Mouse (Mus musculus): ENCODE results near the gene Pter. TPM values are rescaled to one million over a fixed set of nuclear protein-coding genes. Genes with fewer than 3 reads are reported as not detected.

Pter gene
- 16.5 and 23.8 TPM in 2 replicates for total RNA-seq (2014; fragmentation: Nextera tagmentation)
- 18.7 and 22.5 TPM in 2 replicates for total RNA-seq (2017)

DNA sequence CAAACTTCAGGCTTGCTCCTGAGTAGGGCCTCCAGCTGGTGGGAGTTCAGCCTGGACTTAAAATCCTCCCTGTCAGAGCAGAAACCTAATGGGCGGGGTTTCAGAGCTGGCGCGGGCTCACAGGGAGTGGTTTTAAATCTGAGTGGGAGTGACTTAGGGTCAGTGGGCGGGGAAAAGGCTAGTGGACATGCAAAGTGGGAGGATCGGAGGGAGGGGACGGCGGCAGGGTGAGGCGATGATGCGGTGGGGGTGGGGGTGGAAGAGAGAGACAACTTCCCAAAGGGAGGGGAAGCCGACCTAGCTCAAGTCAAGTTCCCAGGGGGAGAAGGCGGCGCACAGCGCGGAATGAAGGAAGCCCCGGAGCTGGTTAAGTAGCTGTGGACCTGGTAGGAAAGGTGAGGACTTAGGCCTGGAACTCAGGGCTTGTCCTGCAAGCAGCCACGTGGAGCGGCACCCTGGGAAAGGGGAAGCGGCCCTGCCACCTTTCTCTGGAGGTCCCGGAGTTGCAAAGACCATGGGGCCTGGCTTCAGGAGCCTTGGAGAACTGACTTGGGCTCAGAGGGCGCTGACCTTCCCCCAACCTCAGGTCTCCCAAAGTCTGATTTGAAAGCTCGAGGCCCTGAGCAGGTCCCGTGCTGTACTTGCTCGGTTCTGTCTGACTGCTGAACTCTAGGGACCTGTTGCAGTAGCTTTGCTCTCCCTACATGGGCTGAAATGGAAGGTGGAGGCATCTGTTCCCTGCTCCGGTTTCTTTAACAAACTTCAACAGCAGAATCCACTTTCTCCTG lies at the start of gene Pter:
TSS of gene Pter (plus strand) at position 238 of the 788 bp plus-strand sequence.
- ATAC-seq (replicated peaks; ENCODE audit: poor library complexity, severe bottlenecking): peak; percentile 97

- no peak for ATAC-seq (replicated peaks; ENCODE audit: poor library complexity, severe bottlenecking)
Measured at GRCm38 (mm10) chr2:12874232-12874631, 49.6 kb upstream of the Pter start.

- ATAC-seq (replicated peaks; ENCODE audit: poor library complexity, severe bottlenecking): no peak
Measured at GRCm38 (mm10) chr2:12879492-12879891, 44.3 kb upstream of the Pter start.

- peak; percentile 56; the same call in 1 of the 2 replicates for ATAC-seq (replicated peaks; ENCODE audit: poor library complexity, severe bottlenecking)
Measured at GRCm38 (mm10) chr2:12881009-12881408, 42.8 kb upstream of the Pter start.

- no peak for ATAC-seq (replicated peaks; ENCODE audit: poor library complexity, severe bottlenecking)
Measured at GRCm38 (mm10) chr2:12883276-12883914, 40.4 kb upstream of the Pter start.

- no peak for ATAC-seq (replicated peaks; ENCODE audit: poor library complexity, severe bottlenecking)
Measured at GRCm38 (mm10) chr2:12887015-12887414, 36.8 kb upstream of the Pter start.

GRCm38 (mm10) chr2:12905786-12906185 lies 18.1 kb upstream of the Pter start:
- ATAC-seq (replicated peaks; ENCODE audit: poor library complexity, severe bottlenecking): no peak

DNA sequence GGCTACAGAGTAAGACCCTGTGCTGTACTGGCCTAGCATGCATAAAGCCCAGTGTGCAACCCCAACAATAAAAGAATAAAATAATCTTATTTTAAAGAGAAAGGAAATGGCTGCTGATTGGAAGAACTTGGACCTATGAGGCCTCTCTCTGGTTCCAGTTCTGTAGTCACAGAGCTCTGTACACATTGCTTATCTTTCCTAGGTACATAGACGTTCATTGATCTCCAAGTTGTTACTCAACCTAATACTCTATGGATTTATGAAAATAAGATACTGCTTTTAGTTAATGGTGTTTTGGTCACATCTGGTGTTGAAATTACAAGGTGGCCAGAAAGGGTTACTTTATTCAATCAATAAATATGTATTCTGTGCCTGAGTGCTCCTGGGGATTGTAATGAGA lies 1.8 kb downstream of the Pter start:
- no peak for ATAC-seq (replicated peaks; ENCODE audit: poor library complexity, severe bottlenecking)

DNA sequence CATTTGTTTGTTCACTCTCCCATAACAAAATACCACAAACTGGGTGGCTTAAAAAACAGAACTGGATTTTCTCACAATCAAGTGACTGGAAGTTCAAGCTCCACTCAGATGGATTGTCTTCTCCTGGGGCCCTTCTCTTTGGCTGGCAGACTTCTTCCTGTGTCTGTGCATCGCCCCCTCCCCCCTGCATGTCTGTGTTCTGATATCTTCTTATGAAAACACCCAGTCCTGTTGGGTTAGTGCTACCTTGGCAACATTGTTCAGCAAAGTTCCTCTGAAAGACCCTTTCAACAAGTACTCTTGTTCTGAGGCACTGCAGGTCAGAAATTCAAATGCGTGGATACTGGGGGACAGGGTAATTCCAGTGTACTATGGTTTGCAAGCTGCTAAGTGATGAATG lies 6.5 kb downstream of the Pter start:
- ATAC-seq (replicated peaks; ENCODE audit: poor library complexity, severe bottlenecking): no peak

DNA sequence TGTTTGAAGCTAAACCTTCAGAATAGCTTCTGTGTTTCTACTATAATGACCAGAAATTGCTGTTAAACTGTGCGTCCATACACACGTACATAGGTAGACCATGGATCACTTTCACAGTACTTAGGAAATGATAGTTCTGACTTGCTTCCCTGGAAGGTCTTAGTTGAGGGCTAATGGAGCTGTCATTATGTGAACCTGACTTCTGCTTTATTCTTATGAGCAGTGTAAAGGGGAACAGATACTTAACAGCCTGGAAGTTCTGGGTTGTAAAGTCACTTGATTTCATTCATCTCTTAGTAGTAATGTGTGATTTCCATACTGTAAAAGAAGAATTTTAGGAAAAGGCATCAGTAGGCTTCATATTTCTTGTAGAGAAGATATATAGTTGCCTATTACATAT lies 10.1 kb downstream of the Pter start:
- peak; percentile 78 for ATAC-seq (replicated peaks; ENCODE audit: poor library complexity, severe bottlenecking)

- ATAC-seq (replicated peaks; ENCODE audit: poor library complexity, severe bottlenecking): no peak
Measured at GRCm38 (mm10) chr2:12935286-12935685, 11.4 kb downstream of the Pter start.

GRCm38 (mm10) chr2:12937461-12938217 lies 13.8 kb downstream of the Pter start:
- ATAC-seq (replicated peaks; ENCODE audit: poor library complexity, severe bottlenecking): no peak

DNA sequence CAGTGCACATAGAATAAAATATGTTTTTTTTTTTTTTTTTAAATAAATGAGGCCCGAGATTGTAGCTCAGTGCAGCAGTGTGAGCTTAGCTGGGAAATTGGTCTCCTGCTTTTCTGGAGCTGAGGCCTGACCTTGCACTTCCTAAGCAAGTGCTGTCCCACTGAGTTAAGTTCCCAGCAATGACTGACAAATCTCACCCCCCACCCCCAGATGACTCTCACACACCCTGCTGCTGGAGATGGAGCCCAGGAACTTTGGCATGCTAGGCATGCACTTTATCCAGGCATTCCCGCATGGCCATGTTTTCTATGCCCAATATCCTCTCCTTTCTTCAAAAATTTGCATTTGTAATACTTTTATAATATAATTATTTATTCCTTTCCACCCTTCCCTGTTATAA lies 14.8 kb downstream of the Pter start:
- ATAC-seq (replicated peaks; ENCODE audit: poor library complexity, severe bottlenecking): no peak

DNA sequence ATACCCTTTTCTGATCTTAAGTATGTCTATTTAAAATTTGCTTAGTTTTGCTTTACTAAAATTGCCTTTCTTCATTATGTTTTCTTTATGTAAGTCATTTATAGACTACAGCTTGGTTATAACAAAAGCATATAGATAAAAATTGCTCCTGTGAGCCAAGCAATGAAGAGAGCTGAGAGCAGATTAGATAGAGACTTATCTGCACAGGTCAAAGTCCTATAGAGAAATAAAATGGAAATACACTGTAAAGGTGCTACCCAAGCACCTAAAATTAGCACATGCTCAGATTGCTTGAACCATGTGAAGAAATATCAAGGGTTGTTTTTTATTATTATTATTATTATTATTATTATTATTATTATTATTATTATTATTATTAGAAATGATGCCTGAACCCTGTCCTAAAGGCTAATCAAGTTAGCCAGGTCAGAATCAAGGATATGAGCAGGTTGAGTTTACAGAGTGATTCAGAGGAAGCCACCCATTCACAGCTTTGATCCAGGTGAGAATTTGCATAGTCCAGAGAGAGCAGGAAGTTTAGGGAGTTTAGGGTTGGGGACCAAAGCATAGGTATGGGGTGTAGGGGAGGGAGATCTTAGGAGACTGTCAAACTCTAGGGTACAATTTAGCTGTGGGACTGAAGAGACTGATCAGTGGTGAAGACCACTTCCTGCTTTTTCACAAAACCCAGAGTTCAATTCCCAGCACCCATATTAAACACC lies 33.0 kb downstream of the Pter start:
- ATAC-seq (replicated peaks; ENCODE audit: poor library complexity, severe bottlenecking): no peak

DNA sequence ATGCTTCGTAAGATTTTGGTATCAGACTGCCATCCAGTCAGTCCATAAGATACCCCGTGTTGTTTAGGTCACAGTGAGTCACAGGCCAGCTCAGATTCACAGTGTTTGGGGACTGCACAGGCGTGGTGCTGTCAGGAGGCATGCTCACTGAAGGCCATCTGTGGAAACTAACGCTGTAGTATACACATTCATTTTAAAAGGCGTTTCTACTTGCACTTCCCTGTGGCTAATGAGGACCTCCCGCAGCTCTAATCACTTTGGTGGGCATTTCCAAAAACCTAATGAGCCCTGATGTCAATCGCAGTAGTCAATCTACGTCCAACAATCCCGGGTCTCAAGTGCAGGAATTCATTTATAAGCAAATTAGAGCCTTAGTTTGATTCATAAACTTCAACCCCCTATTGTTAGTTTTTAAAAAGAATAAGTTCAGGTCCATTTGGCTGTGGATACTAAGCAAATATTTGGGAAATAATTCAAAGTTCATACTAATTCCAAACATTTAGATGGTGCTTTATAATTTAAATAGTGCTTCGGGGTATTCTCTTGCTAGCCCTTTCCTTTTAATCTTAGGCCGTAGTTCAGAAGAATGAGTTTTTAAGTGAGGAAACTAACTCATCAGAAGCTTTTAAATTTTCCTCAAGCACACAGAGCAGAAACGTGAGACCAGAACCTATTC lies 46.3 kb downstream of the Pter start:
- ATAC-seq (replicated peaks; ENCODE audit: poor library complexity, severe bottlenecking): no peak

DNA sequence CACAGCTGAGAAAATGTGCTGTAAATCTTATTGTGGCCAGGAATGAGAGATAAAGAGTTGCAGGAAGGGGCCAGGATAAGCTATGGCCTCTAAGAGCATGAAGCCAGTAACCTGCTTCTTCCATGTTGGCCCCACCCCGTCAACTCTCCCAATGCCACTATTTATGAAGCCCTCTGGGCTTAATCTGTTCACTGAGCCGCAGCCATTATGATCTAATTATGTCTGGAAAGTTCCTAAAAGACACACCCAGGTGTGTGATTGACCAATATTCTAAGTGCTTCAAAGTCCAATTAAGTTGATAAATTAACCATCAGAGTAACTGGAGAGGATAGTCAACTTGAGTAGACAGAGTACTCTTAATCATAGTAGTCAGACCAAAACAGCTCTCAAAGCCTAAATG lies 49.9 kb downstream of the Pter start:
- no peak for ATAC-seq (replicated peaks; ENCODE audit: poor library complexity, severe bottlenecking)

DNA sequence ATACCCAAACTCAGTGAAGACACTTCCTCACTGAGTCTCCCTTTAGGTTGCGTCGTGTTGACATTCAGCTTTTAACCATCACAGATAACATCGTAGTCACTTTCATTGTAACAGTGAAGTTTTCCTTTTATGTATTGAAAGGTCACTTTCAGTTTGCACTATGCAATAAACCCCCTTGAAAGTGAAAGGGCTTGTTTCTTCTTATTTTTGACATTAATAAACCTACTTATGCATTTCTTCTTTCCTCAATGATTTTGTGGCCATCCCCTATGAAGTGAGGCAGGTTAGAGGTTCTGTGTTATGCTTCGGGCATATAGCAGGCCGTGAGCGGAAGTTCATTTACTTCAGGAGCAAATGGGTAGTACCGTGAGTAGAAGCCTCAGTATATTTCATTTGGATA lies 53.5 kb downstream of the Pter start:
- ATAC-seq (replicated peaks; ENCODE audit: poor library complexity, severe bottlenecking): no peak

GRCm38 (mm10) chr2:12978771-12979170 lies 54.9 kb downstream of the Pter start:
- ATAC-seq (replicated peaks; ENCODE audit: poor library complexity, severe bottlenecking): no peak

DNA sequence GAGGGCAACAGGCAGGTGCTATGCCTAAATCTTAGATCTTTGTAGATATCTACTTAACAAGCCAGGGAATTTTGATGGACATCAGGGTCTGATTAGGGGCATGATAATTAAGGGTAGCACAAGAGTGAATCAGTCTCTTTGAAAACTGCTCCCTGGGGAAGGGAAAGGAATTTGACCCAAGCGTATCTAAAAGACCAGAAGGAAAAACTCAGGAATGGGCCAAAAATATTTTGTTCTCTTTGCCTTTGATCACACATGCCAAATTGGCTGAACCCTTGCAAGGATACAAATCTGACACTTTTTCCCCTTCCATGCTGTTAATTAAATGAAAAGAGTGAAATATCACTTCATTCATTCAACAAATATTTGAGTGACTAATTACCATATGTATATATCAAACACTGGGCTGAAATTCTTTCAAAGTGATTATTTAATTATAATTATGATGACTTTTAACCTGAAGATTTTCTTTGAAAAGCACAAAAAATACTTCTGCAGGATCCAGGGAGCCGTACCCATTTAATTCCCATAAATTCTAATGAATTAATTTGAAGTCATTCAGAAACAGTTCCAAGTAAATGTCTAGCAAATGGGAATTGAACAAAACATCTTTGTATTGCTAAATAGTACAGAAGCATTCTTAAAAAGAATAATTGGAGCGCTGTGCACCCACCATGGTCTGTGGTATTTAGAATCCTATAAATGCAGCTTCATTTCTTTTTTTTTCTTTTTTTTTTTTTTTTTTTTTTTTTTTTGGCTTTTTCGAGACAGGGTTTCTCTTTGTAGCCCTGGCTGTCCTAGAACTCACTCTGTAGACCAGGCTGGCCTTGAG lies 61.3 kb downstream of the Pter start:
- no peak for ATAC-seq (replicated peaks; ENCODE audit: poor library complexity, severe bottlenecking)
